Mouse (Mus musculus) heart, postnatal 0 days (tissue): ENCODE measurements at regions not wholly inside any gene's neighbourhood (a gene's known extent, or its start where the extent isn't known, plus 50 kb on each side); places are given as distances from the start of the nearest gene placed in this dataset.
"Not testable (repeated sequence)": the region's sequence is repeated elsewhere in the genome, so short reads cannot be mapped to it uniquely, and the experiment has no call there.

Experiments
- CTCF ChIP-seq: IDR thresholded peaks from 2 replicates; pipeline ENCODE4 v1.5.1; 2016; ENCODE audit warnings: antibody characterized with exemption, control low read depth, low read depth
- EP300 ChIP-seq: IDR thresholded peaks from 2 replicates; pipeline ENCODE4 v1.6.1; 2016; ENCODE audit warnings: antibody characterized with exemption, low read depth

DNA sequence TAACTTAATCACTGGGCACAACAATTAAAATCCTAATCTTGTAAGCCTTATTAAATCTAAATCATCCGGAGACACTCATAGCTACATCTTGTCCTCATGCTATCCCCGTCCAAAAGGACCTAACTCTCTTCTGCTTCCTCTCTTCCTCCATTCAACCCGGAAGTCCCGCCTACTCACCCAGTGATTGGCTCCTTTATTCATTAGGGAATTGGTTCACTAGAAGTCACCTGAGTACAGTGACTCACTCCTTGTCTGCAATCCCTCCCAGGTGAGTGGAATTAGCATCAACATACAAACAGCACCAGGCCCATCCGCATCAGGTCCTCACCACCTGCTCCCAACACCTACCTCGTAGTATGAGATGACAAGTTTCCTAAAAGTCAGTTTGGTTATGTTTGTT, 114.5 kb downstream of the Enc1 start:
- not testable (repeated sequence) for TF ChIP-seq CTCF, EP300
